ENCODE assay signal across 8 mouse cellular contexts in the genomic region with DNA sequence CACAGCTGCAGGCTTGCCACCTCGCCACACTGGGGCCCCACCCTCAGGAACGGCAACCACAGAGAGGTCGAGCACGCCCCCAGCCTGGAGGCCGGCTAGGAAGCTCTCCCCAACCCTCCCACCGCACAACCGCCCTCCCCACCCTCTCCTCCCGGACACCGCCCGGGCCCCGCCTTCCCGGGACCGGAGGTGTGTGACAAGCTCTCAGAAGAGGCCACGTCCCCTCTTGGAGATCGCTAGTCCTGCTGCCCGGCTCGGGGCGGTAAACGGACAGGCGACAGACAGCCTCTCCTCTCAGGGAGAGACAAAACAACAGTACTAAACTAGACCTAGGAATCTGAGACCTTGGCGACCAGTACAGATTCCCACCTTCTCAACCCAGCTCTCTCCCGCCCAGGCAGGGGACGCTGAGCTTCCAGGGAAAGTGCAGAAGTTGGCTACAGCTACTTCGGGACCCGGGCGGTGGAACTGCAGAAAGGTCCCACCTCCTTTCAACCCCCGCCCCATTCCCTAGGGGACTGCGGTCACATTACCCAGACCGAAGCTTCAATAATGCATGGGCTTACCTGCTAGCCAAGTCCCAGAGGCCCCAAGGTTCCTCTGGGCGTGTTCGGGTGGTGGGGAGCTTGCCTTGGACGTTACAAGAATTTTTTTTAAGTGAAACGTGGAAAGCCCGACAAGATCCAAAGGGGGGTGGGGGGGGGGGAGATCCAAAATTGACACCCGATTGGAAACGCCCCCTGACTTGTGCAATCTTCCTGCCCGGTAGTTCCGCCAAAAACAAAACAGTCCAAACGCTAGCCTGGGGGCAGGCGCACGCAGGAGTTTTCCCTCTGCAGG. TPM values are rescaled to one million over a fixed set of nuclear protein-coding genes. Genes with fewer than 3 reads are reported as not detected.
DNase-seq lines count a peak whose midpoint lies in the region; ATAC-seq lines count a peak whose summit lies in the region.

No protein-coding gene starts in this region.

- peak; percentile 83 for ATAC-seq in embryonic facial prominence, embryonic 11.5 days (replicated peaks; ENCODE audit: insufficient number of reproducible peaks, low FRiP score, low TSS enrichment, low read depth)
- ATAC-seq in kidney, embryonic 14.5 days (ENCODE audit: low FRiP score, low TSS enrichment), result peak; percentile 87

- WGBS in embryonic facial prominence, embryonic 11.5 days, result 0% methylated on average over 41 of the region's 41 CpGs
- whole genome bisulfite sequencing in heart, embryonic 10.5 days, result under 1% methylated on average over 41 of the region's 41 CpGs
- under 1% methylated on average over 41 of the region's 41 CpGs for WGBS in kidney, embryonic 14.5 days

- peak overlapping the region; percentile 60 for H3K27ac ChIP-seq in embryonic facial prominence, embryonic 11.5 days (replicated peaks; ENCODE audit: low read depth, low read length)
- H3K27ac ChIP-seq in heart, embryonic 10.5 days, result peak overlapping the region; percentile 99
- peak overlapping the region; percentile 92 for H3K27ac ChIP-seq in kidney, embryonic 14.5 days (ENCODE audit: low read depth, low read length)

- H3K9me3 ChIP-seq in embryonic facial prominence, embryonic 11.5 days (replicated peaks; ENCODE audit: control insufficient read depth, low read length), result no peaks in the 10 kb centered on the region
- no peaks in the 10 kb centered on the region for H3K9me3 ChIP-seq in heart, embryonic 10.5 days
- no peaks in the 10 kb centered on the region for H3K9me3 ChIP-seq in kidney, embryonic 14.5 days (ENCODE audit: control insufficient read depth, low read length)

- H3K4me1 ChIP-seq in embryonic facial prominence, embryonic 11.5 days (ENCODE audit: control insufficient read depth, insufficient read depth, low read length), result peaks cover 4% of the 10 kb centered on the region; the same call in 1 of the 2 replicates
- peaks cover 16% of the 10 kb centered on the region for H3K4me1 ChIP-seq in heart, embryonic 10.5 days
- H3K4me1 ChIP-seq in kidney, embryonic 14.5 days (ENCODE audit: control insufficient read depth, insufficient read depth, low read length), result 0 out of 2 replicates have a peak, but pooled peaks cover 5% of the 10 kb centered on the region

- H3K36me3 ChIP-seq in embryonic facial prominence, embryonic 11.5 days (replicated peaks; ENCODE audit: control insufficient read depth, insufficient read depth, low read depth, low read length), result no peaks in the 10 kb centered on the region
- H3K36me3 ChIP-seq in heart, embryonic 10.5 days, result no peaks in the 10 kb centered on the region
- H3K36me3 ChIP-seq in kidney, embryonic 14.5 days (ENCODE audit: control insufficient read depth, insufficient read depth, low read length), result no peaks in the 10 kb centered on the region

- no peaks in the 10 kb centered on the region for H3K27me3 ChIP-seq in embryonic facial prominence, embryonic 11.5 days (ENCODE audit: control insufficient read depth, insufficient read depth, low read length)
- no peaks in the 10 kb centered on the region for H3K27me3 ChIP-seq in heart, embryonic 10.5 days (ENCODE audit: insufficient read depth, poor library complexity, severe bottlenecking)
- no peaks in the 10 kb centered on the region for H3K27me3 ChIP-seq in kidney, embryonic 14.5 days (ENCODE audit: control insufficient read depth, insufficient read depth, low read length)

- DNase-seq in CD8-positive naive resting alpha-beta T cell, adult 2 months (ENCODE audit: low read depth in 2 of 2, low spot score in 2 of 2), result peak; percentile 11 to 26
- DNase-seq in adrenal gland, postnatal 14 days, result peak; percentile 93
- DNase-seq in embryonic facial prominence, embryonic 11.5 days (ENCODE audit: low spot score), result peak; percentile 78
- peak; percentile 94 for DNase-seq in heart, embryonic 10.5 days (ENCODE audit: low spot score)
- peak; percentile 85 for DNase-seq in lung, postnatal 25 days (ENCODE audit: low spot score)
- DNase-seq in ovary, postnatal 36 days (ENCODE audit: low spot score), result peak; percentile 75
- DNase-seq in urinary bladder, postnatal 25 days (ENCODE audit: low spot score), result peak; percentile 62

- H3K4me2 ChIP-seq in embryonic facial prominence, embryonic 11.5 days (ENCODE audit: low read depth, low read length), result peak overlapping the region; percentile 78
- peak overlapping the region; percentile 55 for H3K4me2 ChIP-seq in kidney, embryonic 14.5 days (replicated peaks; ENCODE audit: low read depth, low read length)

- H3K9ac ChIP-seq in embryonic facial prominence, embryonic 11.5 days (replicated peaks; ENCODE audit: low read length), result peak overlapping the region; percentile 77
- H3K9ac ChIP-seq in kidney, embryonic 14.5 days (ENCODE audit: low read depth, low read length), result peak overlapping the region; percentile 73

- peak overlapping the region; percentile 49 for H3K4me3 ChIP-seq in embryonic facial prominence, embryonic 11.5 days (ENCODE audit: low read depth, low read length)
- H3K4me3 ChIP-seq in heart, embryonic 10.5 days, result peak overlapping the region; percentile 84
- peak overlapping the region; percentile 61 for H3K4me3 ChIP-seq in kidney, embryonic 14.5 days (ENCODE audit: low read length)

RNA-seq across cellular contexts. Expression of gene Utrn, which starts 0.8 kb away (rescaled TPM):
- 95.5 and 99.1 TPM in 2 replicates for total RNA-seq in adrenal gland, postnatal 14 days (2021)
- polyA plus RNA-seq in embryonic facial prominence, embryonic 11.5 days (2014; fragmentation: Nextera tagmentation; extraction: Ambion mirVana), result 47.4 and 51.9 TPM in 2 replicates
- 65.2 and 68.5 TPM in 2 replicates for polyA plus RNA-seq in heart, embryonic 10.5 days (2016; fragmentation: Nextera tagmentation; extraction: Ambion mirVana)
- 46.2 and 91.4 TPM in 2 replicates for polyA plus RNA-seq in kidney, embryonic 14.5 days (2014; fragmentation: Nextera tagmentation; extraction: Ambion mirVana)

Comparison
In these comparisons a context has a peak if more than half of its experiments do, and no peak if none do; other contexts are left out.
1. Peak in every context shown above with its lines: DNase-seq, ATAC-seq, H3K4me3 ChIP-seq and H3K27ac ChIP-seq.
2. DNase-seq: peak in every context shown above with its lines; median percentile 94 in heart, embryonic 10.5 days; 93 in adrenal gland, postnatal 14 days; 85 in lung, postnatal 25 days; 78 in embryonic facial prominence, embryonic 11.5 days; 75 in ovary, postnatal 36 days; 62 in urinary bladder, postnatal 25 days; 18 in CD8-positive naive resting alpha-beta T cell, adult 2 months.